Mouse (Mus musculus) kidney, adult 8-10 months (tissue): ENCODE measurements at regions not wholly inside any gene's neighbourhood (a gene's known extent, or its start where the extent isn't known, plus 50 kb on each side); places are given as distances from the start of the nearest gene placed in this dataset.
"Not testable (repeated sequence)": the region's sequence is repeated elsewhere in the genome, so short reads cannot be mapped to it uniquely, and the experiment has no call there.

Source experiments
- DNase-seq, 2 experiments: peaks; one replicate each; pipeline ENCODE4 v3.0.0; 2022

DNA sequence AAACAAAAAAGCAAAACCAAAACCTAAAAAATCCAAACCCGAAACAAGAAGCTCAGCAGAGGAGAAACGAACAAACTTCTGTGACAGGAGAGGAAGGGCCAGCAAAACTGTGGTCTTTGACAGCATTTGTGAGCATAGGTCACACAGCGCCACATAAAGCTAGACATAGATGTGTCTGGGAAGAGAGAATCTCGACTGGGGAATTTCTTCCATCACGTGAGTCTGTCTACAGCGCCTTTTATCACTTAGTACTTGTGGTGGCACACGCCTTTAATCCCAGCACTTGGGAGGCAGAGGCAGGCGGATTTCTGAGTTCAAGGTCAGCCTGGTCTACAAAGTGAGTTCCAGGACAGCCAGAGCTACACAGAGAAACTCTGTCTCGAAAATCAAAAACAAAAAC lies 250.2 kb upstream of the Tgfbr2 start:
- not testable (repeated sequence) for DNase-seq

DNA sequence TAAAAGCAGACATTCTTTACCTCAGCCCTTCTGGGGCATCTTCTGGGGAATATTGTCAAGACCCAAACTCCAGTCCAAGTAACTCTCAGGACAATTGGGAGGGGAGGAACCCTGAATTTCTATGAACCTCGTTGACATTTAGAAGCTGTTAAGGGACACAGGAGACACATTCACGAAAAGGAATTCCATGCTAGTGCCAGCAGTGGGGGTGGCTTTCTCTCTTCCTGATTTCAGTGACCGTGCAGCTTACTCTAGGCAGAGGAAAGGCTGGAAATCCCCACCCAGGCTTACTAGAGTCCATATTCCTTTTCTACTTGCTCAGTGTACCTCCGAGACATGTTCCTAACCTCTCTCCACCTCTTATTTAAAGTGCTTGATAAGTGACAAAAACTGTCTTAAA lies 239.9 kb upstream of the Tgfbr2 start:
- no peak for DNase-seq

DNA sequence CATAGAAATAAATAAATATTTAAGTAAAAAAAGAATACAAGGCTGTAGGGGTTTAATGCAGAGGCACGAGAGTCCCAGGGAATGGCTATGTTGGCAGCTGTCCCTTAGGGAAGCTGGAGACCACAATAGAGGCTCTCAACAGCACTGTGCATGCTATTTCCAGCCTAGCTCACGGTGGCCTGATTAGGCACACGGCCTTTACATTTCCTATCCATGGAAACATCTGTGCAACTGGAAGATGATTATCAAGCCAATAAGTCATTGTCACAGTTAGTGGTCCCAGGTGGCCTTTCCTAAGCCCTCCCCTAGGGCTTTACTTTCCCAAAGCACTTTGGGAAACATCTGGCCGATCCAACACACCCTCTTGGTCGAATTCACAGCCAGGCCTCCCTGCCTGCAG lies 235.9 kb upstream of the Tgfbr2 start:
- no peak for DNase-seq

DNA sequence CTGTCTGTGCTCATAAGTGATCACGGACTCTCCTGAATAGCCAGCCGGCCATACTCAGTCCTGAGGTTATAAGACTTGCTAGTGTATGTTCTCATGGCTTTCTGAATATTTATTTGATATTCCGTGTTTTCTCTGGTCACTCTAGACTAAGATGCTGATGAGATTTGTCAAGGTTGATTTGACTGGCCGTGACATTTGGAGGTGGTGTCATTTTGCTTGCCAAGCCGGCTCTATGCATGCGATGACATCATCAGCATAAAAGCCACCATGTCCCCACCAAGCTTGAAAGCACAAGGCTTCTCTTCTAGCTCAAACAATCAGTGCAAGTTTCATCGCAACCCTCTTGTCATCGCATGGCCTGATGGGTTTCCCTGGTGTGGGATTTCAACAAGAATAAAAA lies 235.3 kb upstream of the Tgfbr2 start:
- no peak for DNase-seq

DNA sequence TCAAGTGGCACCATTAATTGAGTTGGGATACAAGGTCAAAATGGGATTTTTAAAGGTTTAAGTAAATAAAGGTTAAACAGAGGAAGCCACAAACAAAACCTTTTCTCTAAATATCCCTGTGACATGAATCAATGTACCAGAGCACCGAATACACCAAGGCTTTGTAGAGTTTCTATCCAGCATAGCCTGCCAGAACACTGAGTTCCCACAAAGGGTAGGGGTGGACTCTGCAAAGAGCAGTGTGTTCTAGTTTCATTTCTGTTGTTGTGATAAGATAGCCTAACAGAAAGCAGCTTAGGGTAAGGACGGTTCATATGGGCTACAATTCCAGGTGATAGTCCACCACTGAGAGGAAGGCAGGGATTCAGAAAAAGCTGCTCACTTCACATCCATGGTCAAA lies 233.0 kb upstream of the Tgfbr2 start:
- DNase-seq: no peak

DNA sequence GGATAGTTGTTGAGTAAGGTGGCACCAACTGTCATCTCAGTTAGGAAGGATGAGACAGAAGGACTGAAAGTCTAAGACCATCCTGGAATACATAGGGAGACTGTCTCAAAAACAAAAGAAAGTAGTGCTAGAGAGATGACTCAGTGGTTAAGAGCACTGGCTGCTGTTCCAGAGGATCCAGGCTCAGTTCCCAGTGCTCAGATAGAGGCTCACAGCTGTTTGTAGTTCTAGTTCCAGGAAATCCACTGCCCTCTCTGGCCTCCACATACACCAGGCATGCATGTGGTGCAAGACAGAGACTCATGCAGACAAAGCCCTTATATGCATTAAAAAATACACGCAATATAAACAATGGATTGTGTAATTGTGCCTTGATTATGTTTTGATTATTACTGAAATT lies 229.9 kb upstream of the Tgfbr2 start:
- DNase-seq: no peak

DNA sequence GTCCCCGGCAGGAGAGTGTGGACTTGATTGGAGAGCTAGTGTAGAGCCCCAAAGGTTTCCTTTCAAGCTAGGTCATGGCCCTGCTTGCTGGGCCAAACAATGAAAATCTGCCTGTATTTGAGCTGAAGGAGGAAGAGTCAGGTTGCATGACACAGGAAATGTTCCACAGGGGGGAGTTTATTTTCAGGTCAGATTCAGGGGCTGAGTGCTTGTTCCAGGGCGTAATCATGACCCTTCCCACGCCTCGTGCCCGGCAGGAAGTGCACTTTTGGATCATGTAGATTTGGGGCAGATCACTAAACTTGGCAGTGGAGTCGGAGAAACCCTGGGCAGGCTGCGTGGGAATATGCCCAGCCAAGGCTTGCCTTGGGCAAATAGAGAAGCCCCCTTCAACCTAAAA lies 226.7 kb upstream of the Tgfbr2 start:
- DNase-seq: no peak

DNA sequence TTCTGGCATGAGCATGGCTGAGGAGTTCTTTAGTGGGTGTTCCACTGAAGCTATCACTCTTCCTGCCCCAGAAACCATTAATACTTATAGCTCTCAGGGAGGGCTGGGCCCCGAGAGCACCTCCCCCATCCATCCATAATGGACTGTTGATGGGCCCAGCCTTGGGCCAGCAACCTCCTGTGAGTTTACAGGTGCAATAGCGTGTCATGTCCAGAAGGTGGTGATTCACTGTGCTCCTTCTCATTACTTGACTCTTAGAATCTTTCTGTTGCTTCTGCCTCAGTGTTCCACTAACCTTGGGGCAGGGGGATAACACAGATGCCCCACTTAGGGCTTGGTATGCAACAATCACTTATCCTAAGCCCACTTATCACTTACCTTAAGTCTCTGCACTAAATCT lies 225.1 kb upstream of the Tgfbr2 start:
- DNase-seq: no peak

DNA sequence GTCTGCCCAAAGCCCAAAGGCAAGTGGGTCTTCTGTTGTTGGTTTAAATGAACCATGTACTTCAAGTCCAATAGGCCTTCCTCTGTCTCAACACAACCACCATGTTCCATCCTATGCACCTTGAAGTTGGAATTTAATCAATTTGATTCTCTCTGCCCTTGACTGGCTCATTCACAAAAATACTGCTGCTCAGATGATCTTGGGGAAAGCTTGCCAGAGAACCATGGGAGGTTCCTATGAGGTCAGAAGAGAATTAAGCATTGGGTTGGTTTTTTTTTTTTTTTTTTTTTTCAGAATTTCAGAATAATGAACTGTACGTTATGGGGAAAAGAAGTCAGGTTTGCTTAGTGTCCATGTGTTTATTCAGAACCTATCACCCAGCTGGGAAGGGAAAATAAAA lies 224.1 kb upstream of the Tgfbr2 start:
- DNase-seq: no peak

DNA sequence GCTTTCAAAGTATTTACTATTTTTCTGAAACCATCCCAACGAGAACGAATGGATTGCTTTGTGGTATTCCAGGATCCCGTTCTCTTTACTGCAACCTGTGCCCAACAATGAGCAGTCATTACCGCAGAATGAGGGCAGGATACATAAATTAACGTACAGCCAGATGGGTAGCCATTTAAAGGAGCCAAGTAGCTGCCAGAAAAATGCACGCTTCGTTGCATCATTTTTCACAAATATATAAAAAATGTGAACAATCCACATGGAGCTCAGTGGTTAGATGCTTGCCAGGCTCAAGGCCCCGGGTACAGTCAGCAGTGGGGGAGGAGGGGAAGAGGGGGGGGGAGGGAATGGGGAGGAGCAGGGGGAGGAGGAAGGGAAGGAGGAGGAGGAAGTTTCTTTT lies 217.1 kb upstream of the Tgfbr2 start:
- DNase-seq: no peak

DNA sequence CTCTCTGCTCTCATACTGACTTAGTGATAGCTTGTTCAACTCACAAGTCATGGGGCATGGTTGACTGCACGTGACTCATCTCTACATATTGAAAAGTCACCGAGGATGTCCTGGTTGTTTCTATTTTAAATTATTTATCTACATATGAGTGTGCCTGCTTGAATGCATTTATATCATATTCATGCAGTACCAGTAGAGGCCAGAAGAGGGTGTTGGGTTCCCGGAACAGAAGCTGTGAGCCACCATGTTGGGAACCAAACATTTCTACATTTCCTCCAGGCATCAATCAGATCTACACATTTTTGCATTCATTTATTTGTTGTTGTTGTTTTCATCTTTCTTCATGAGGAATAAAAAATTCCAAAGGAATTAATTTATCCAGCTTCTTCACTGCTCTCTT lies 214.6 kb upstream of the Tgfbr2 start:
- DNase-seq: no peak

DNA sequence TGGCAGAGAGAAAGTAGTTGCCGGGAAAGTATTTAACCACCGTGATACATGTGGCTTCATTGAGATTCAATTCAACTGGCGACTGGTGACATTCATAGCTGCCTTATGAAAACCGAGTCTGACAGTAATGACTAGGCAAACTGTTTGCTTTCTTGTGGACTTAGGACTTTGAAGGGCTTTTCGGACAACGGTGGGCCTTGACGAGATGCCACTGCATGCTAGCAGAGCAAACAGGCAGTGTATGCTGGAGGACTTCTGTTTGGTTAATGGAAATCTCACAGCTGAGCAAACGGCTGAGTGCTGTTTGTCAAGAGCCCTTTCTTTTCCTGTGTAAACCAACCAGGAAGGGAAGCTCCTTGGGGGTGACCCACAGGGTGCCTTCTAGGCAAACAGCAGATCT lies 213.7 kb upstream of the Tgfbr2 start:
- no peak for DNase-seq

DNA sequence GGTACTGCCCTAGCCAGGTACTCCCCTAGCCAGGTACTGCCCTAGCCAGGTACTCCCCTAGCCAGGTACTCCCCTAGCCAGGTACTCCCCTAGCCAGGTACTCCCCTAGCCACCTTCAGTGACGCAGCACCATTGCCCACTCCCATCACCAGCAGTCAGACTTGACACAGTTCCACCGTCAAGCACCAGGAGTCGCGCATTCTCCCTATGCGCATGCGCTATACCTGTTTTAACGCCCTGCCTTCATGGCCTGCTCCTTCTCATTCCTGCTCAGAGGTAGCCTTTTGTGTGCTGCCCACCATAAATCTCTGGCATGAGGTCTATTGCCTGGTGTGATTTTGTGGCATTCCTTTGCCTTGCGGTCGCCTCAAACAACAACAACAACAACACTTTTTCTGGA lies 212.9 kb upstream of the Tgfbr2 start:
- no peak for DNase-seq

DNA sequence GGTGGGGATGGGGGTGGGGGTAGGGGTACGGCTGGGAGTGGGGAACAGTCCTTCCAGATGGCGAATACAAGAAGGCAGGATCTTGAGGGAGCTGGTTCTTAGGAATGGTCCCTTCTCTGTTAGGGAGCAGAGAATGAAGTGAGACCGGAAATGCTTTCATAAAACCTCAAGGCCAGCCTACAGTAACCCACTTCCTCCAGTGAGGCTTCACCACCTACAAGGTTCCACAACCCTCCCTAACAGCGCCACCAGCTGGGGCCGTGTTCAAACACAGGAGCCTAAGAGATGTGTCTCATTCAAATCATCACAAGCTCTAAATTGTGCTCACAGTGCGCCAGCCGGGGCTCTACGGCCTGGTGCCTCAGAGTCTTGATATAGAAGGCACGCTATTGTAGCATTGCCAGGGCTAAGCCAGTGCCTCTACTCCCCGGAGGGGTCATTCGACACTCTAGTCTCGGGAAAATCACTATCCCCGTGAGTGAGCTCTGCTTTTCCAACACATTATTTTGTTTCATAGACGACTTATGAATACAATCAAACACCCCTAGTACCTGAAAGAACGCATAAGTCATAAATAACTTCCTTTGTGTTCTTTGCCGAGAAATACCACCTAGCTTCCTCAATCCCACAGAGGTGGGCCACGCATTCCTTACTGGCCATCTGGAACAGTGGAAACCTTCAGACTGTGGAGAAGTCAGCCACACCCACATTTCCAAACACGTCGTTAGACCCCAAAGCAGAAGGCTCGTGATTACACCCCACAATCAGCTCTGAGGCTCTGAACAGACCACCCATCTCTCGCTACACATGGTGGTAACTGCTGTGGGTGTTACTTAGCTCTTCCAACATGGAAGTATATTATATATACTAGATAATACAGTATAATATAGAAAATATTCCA lies 209.3 kb upstream of the Tgfbr2 start:
- peak; percentile 73 to 85 for DNase-seq

DNA sequence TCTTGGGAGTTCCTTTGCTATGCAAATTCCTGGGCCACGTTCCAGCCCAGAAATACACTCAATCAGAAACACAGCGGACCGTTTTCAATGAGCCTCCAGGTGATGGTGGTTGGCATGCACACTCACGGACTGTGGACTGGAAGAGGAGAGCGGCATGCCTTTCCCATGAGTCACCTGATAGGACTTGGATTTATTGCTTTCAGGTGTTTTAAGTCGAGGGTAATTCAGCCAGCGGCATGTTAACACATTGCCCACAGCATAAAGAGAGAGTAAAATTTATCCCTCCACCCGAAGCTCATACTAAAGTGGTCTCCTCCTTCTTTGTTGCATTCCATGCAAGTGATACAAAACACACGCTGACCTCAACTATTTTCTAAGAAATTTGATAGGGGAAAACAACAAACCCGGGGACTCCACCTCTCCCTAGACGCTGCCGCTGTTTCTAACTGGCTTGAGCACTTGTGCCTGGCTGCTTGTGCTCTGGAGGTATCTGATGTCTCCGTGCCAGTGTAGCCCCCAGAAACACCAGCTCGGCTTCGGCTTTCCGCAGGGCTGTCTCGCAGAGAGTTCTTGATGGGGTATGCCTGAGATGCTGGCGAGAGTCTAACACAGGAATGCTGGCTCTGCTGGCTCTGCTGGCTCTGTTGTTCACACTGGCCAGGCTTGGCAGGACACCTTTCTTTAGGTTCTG lies 208.4 kb upstream of the Tgfbr2 start:
- DNase-seq: peak; percentile 49 to 67

DNA sequence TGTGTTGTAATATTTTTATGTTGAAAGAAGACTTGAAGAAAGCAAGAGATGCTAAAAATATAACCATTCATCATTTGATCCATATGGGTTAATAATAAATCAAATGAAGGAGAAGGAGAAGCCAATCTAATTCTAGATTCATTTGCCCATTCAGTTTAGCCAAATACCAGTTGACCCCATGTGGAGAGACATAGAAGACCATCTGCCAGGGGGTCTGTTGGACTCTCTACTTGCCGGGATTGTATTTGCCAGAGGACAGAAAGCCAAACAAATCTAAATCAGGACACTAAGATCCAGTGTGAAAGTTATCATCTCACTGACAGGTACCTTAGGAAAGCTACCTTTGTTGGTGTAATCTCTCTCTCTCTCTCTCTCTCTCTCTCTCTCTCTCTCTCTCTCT lies 202.5 kb upstream of the Tgfbr2 start:
- DNase-seq: no peak

DNA sequence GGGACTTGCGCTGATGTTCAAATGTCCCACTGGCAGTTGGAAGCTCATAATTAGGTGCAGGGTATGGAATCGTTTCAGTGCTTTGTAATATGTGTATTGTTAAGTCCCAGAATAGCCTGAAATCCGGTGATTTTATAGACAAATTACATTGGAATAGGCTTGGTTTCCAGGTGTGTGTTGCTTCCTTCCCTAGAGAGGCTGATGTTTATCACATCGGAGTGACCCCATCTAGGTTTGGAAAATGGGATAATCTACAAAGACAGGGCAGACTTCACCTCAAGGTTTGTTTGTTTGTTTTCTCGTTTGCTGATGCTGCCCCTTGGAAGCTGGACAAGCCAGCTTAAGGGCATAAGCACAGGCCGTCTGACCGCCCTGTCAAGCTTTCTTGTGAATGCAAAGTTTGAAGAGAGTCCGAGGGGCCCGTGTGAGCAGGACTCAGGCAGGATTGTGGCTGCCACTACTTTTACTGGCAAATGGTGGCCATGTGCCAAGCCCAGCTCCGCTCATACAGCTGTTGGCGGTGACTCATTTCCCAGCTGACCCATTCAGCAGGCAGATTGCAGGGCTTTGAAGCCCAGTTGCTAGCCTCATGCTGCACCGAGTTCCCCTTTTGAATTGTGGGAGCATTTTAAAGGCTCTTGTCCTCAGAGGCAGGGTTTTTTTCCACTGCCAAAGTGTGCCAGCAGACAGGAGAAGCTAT lies 200.6 kb upstream of the Tgfbr2 start:
- DNase-seq: peak; percentile 49 to 58

DNA sequence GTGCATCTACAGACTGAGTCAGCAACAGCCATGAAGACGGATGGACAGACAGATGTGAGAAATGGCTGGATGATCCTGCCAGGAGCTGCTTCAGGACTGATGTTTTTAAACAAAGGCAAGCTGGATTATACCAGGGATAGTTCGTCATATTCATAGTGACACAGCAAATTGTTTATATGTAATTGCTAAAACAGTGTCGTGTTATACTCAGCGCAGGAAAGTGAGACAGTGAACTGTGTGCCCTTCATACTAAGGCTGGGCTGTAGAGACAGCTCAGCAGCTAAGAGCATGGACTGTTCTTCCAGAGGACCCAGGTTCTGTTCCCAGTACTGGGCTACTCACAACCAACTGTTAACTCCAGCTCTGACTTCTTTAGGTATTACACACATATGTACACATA lies 199.2 kb upstream of the Tgfbr2 start:
- no peak for DNase-seq

DNA sequence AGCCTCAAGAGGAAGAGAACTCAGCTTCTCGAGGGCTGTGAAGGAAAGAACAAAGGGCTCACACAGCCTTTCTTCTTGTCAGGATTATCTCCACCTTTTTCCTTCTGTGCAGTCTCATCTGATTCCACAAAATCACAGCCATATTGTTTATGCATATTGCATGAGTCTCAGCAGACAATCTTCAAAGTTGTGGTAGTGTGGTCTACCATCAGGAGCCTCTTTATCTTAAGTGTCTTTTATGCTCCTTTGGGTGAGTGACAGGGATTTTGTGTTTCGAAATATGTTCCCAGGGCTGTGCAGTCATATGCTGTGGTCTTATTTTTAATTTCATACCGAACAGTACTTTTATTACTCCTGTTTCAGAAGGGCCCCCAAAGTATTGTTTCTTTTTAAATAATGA lies 198.2 kb upstream of the Tgfbr2 start:
- DNase-seq: no peak

DNA sequence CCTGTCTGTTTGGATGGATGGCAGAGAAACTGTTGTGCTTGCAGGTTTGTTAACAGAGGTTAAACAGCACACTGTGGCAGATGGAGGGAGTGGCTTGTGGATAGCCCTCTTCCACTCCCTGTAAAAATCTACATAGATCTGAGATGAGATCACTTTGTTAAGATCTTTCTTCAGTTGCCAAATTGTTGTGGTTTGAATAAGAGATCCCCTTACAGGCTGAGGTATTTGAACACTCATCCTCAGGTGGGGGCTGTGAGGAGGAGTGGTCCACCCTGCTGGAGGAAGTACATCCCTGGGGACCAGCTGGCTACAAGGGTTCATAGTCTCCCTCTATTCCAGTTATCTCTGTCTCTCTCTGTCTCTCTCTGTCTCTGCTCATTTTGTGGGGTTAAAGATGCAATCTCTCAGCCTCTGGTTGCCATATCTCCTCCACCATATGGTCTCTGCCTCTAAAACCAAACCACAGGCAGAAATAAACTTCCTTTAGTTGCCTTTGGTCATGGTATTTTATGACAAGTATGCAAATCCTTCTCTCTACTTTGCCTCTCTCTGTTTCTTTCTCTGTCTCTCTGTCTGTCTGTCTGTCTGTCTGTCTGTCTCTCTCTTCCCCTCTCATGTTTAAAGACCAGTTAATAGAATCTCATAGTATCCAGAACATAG lies 194.0 kb upstream of the Tgfbr2 start:
- DNase-seq: no peak

DNA sequence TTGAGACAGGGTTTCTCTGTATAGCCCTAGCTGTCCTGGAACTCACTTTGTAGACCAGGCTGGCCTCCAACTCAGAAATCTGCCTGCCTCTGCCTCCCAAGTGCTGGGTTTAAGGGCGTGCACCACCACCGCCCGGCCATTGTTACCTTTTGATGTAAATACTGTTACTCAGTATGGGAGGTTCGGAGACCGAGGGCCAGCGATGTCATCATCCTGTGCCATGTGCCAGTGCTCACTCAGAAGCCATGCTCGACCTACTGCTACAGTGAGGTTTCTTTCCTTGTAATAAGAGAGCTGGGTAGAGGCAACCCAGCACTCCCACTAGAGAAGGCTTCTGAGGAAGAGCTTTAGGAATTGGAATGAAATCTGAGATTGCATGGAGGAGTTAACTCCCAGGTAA lies 191.6 kb upstream of the Tgfbr2 start:
- DNase-seq: no peak

DNA sequence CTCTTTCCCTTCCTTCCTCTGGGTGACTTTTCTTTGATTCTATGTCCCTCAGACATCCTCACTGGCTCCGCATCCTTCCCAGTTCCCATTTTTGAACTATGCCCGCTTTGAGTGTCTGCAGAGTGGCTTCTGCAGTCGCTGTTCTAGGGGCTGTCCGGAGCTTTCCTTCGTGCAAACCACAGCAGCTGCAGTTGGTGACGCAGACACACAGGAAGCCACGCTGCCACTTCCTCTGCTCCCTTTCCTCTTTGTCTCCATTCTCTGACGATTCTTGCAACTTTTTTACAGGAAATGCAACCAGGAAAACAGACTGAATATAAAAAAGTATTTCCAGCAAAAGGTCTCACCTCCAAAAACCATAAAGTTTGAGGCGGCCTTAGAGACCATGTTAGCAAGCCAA lies 191.0 kb upstream of the Tgfbr2 start:
- DNase-seq: peak in 1 of 2 experiments; percentile 15

DNA sequence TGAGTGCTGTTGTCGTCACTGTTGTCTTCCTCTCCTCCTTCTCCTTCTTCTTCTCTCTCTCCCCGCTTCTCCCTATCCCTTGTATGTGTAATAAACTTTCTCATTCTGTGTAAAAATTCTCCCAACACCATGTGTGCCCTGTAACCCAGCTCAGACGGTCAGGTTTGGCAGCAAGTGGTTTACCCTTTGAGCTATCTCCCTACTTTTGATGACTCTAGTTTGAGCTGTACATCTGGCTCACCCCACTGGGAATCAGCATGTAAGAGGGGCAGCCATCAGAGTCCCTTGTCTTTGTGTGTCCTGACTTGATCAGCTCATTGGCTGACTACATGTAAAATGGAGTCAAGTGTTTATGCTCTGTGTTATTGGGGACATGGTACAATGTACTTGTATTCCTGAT lies 190.5 kb upstream of the Tgfbr2 start:
- no peak for DNase-seq
